Mouse (Mus musculus): ENCODE measurements at regions not wholly inside any gene's neighbourhood (a gene's known extent, or its start where the extent isn't known, plus 50 kb on each side); places are given as distances from the start of the nearest gene placed in this dataset.
A peak's percentile ranks its signal among the peaks of the same experiment; 100 is the strongest.

DNA sequence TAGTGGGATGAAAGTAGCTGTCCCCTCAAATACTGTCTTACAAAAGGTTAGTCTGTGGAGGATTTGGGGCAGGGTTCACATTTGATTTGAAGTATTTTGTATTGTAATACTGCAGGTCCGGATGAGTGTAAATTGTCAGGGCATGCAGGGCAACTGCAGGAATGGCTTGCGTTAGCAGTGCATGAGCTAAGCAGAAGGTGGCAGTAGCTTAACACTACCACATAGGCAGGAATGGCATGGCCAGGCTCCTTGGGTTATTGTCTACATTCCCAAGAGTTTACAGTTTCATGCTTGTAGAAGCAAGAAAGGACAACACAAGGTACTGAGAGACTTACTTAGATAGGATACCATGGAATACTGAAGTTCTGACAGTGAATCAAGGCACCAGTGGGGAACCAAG lies 611.3 kb downstream of the Hdgfl1 start:
- no peak for TF ChIP-seq POLR2A (IDR thresholded peaks at IDR 0.05; ENCODE audit: control insufficient read depth, low read depth, low read length)
- TF ChIP-seq CTCF (IDR thresholded peaks at IDR 0.05; ENCODE audit: control insufficient read depth, insufficient read depth, insufficient replicate concordance, low read depth, low read length): peak; percentile 17; the same call in 1 of the 2 replicates
